Mouse (Mus musculus) embryonic facial prominence, embryonic 13.5 days (tissue): Measurements from ENCODE around the gene Col2a1. TPM values are rescaled to one million over a fixed set of nuclear protein-coding genes. Genes with fewer than 3 reads are reported as not detected.
A peak's percentile ranks its signal among the peaks of the same experiment; 100 is the strongest.

Experiments used
- ATAC-seq: fragments of 200-750 bp; cut with Nextera tagmentation; 2 replicates; pipeline ENCODE4 v1.8.0; 2017; ENCODE audit warnings: low read depth; ENCODE audit not compliant: insufficient number of reproducible peaks, insufficient read depth, low FRiP score, low TSS enrichment
- H3K27ac ChIP-seq: fragments of 300-500 bp; sonication (generic); 2 replicates; pipeline ENCODE4 v1.5.1; 2015; ENCODE audit warnings: moderate library complexity, mild to moderate bottlenecking, inconsistent platforms
- H3K27me3 ChIP-seq: fragments of 300-500 bp; sonication (generic); 2 replicates; pipeline ENCODE4 v1.6.1; 2015; ENCODE audit warnings: mild to moderate bottlenecking, inconsistent platforms
- H3K36me3 ChIP-seq: fragments of 300-500 bp; sonication (generic); 2 replicates; pipeline ENCODE4 v1.6.1; 2015; ENCODE audit warnings: mild to moderate bottlenecking, inconsistent platforms
- H3K4me1 ChIP-seq: fragments of 300-500 bp; sonication (generic); 2 replicates; pipeline ENCODE4 v1.6.1; 2015; ENCODE audit warnings: inconsistent platforms
- H3K4me2 ChIP-seq: fragments of 300-500 bp; sonication (generic); 2 replicates; pipeline ENCODE4 v1.6.1; 2015; ENCODE audit warnings: moderate library complexity, mild to moderate bottlenecking, inconsistent platforms
- H3K4me3 ChIP-seq: fragments of 300-500 bp; sonication (generic); 2 replicates; pipeline ENCODE4 v1.5.1; 2015; ENCODE audit warnings: mild to moderate bottlenecking, inconsistent platforms
- H3K9ac ChIP-seq: fragments of 300-500 bp; sonication (generic); 2 replicates; pipeline ENCODE4 v1.6.1; 2015; ENCODE audit warnings: mild to moderate bottlenecking, inconsistent platforms
- H3K9me3 ChIP-seq: fragments of 300-500 bp; sonication (generic); 2 replicates; pipeline ENCODE4 v1.6.1; 2016; ENCODE audit warnings: inconsistent platforms
- WGBS: fragments of 180-500 bp; shearing (Covaris S2); methylation state at CpG from one replicate; pipeline ENCODE4 v1.1.7; 2015; ENCODE audit warnings: mixed read lengths; 5-methylcytosine and 5-hydroxymethylcytosine counted together
- polyA plus RNA-seq: library from polyadenylated mRNA; unstranded; fragments of >200 nt; fragmentation: Nextera tagmentation; extraction: Ambion mirVana; gene quantifications from 2 replicates; pipeline ENCODE4 v1.2.1, GENCODE M21; 2015

Col2a1 gene
- polyA plus RNA-seq, 1 experiment from 2014 or later: 306 TPM

- H3K27me3 ChIP-seq: no peaks in the 10 kb centered on the region; the same call in 1 of the 2 replicates
- no peak overlapping the region for H3K4me3 ChIP-seq
- H3K36me3 ChIP-seq: no peaks in the 10 kb centered on the region
- H3K4me2 ChIP-seq: no peak overlapping the region
- WGBS: 50% methylated on average over 1 of the region's 1 CpGs
- H3K9ac ChIP-seq: no peak overlapping the region
- H3K27ac ChIP-seq: no peak overlapping the region
- ATAC-seq: no peak
- H3K9me3 ChIP-seq: no peaks in the 10 kb centered on the region
- peaks cover 23% of the 10 kb centered on the region for H3K4me1 ChIP-seq
These were observed 49.2 kb downstream of the Col2a1 start for GRCm38 (mm10) chr15:97955286-97955685.

DNA sequence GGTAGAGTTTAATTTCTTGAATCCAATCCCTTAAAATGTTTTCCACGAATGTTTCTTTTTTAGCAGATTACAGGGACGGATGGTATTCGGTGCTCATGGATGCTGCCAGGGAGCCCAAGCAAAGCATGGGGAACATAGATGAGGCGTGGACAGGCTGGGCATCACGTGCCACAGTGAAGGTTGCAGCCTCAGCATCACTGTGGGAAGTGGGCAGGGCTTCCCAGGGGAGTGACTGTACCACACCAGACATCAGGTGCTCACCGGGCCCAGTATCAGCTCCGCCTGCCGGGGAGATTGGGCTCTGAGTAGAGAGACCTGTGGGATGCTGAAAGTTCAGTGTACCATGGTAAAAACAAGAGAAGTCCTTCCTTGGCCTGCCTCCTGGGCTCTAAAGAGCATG lies 49.8 kb downstream of the Col2a1 start:
- no peaks in the 10 kb centered on the region; the same call in 1 of the 2 replicates for H3K27me3 ChIP-seq
- H3K4me3 ChIP-seq: no peak overlapping the region
- 77% methylated on average over 8 of the region's 8 CpGs for WGBS
- no peak overlapping the region for H3K9ac ChIP-seq
- no peaks in the 10 kb centered on the region for H3K9me3 ChIP-seq
- H3K4me1 ChIP-seq: peaks cover 24% of the 10 kb centered on the region
- H3K36me3 ChIP-seq: no peaks in the 10 kb centered on the region
- no peak overlapping the region for H3K4me2 ChIP-seq
- no peak overlapping the region for H3K27ac ChIP-seq
- no peak for ATAC-seq

- no peak for ATAC-seq
- 0 out of 2 replicates have a peak overlapping the region, but pooled peaks have one; percentile 44 for H3K9ac ChIP-seq
- H3K4me1 ChIP-seq: peaks cover 36% of the 10 kb centered on the region
- 69% methylated on average over 4 of the region's 4 CpGs for WGBS
- no peak overlapping the region; the same call in none of the 2 replicates for H3K4me2 ChIP-seq
- no peaks in the 10 kb centered on the region; the same call in 1 of the 2 replicates for H3K27me3 ChIP-seq
- H3K9me3 ChIP-seq: no peaks in the 10 kb centered on the region
- H3K36me3 ChIP-seq: no peaks in the 10 kb centered on the region
- H3K27ac ChIP-seq: no peak overlapping the region
- no peak overlapping the region for H3K4me3 ChIP-seq
These were observed 51.7 kb downstream of the Col2a1 start for GRCm38 (mm10) chr15:97952889-97953189.

DNA sequence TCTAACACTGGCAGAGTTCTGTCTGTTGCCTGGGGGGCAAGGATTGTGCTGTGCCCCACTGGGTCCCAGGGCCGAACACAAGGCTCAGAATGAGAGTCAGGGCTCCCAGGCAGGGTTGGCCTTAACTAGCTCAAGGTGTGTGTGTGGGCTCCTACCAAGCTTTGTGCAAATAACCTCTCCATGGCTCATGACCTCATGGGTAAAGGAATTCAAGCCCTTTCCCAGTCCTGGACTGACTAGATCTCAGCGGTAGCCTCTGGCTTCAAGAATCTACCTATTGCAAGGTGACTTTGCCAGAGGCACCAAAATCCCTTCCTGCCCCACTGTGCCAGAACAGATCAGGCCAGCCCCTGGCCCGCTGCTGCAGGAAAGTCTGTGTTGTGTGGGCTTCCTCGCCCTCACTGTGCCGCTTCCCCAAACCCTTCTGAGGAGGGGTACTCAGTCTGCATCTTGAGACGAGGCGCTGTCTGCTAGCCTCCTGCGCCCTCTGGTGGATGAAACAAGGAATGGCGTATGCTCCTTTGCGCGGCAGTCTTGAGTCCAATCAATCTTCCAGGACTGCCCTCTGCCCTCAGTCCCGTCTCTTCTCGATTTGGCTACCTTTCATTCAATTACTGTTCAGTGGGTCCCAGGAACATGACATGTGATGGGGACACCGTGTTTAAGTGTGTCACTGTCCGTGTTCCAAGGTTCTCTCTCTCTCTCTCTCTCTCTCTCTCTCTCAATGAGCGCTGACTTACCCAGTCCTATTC lies 52.2 kb downstream of the Col2a1 start:
- no peaks in the 10 kb centered on the region for H3K36me3 ChIP-seq
- peak overlapping the region; percentile 44; the same call in 1 of the 2 replicates for H3K9ac ChIP-seq
- 13% methylated on average over 16 of the region's 16 CpGs for WGBS
- H3K4me1 ChIP-seq: peaks cover 36% of the 10 kb centered on the region
- H3K9me3 ChIP-seq: no peaks in the 10 kb centered on the region
- H3K4me3 ChIP-seq: no peak overlapping the region
- ATAC-seq: no peak; the same call in 1 of the 2 replicates
- no peak overlapping the region for H3K27ac ChIP-seq
- peak overlapping the region; percentile 22 for H3K4me2 ChIP-seq
- no peaks in the 10 kb centered on the region; the same call in 1 of the 2 replicates for H3K27me3 ChIP-seq

DNA sequence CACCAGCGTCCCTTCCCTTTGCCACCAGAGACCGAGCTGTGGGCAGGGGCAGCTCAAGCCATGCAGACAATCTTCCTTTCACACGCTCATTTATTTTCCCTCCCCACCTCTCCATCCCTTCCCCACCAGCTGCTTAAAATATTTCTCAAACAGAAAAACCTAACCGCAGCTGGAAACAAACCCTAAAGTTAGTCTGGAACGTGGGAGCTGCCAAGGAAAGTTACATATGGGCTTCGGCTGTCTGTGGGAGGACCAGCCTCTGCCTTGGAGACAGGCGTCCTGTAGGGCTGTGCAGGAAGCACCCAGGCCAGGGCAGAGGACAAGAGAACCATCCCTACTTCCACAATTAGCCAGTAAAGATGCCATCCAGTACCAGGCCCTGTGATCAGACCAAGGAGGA lies 54.3 kb downstream of the Col2a1 start:
- H3K4me3 ChIP-seq: no peak overlapping the region
- H3K9me3 ChIP-seq: no peaks in the 10 kb centered on the region
- H3K4me2 ChIP-seq: no peak overlapping the region
- WGBS: 51% methylated on average over 7 of the region's 7 CpGs
- H3K27ac ChIP-seq: no peak overlapping the region
- H3K9ac ChIP-seq: no peak overlapping the region
- H3K4me1 ChIP-seq: peaks cover 25% of the 10 kb centered on the region
- H3K27me3 ChIP-seq: no peaks in the 10 kb centered on the region; the same call in 1 of the 2 replicates
- H3K36me3 ChIP-seq: no peaks in the 10 kb centered on the region
- ATAC-seq: no peak

- H3K4me3 ChIP-seq: no peak overlapping the region
- no peaks in the 10 kb centered on the region for H3K36me3 ChIP-seq
- H3K27me3 ChIP-seq: no peaks in the 10 kb centered on the region; the same call in 1 of the 2 replicates
- no peaks in the 10 kb centered on the region for H3K9me3 ChIP-seq
- ATAC-seq: no peak
- H3K27ac ChIP-seq: no peak overlapping the region
- no peak overlapping the region for H3K4me2 ChIP-seq
- 61% methylated on average over 3 of the region's 3 CpGs for WGBS
- H3K4me1 ChIP-seq: peaks cover 22% of the 10 kb centered on the region
- H3K9ac ChIP-seq: 0 out of 2 replicates have a peak overlapping the region, but pooled peaks have one; percentile 41
These were observed 54.8 kb downstream of the Col2a1 start for GRCm38 (mm10) chr15:97949706-97950105.

GRCm38 (mm10) chr15:97948720-97949119 lies 55.8 kb downstream of the Col2a1 start:
- Histone ChIP-seq H3K9ac (no peak overlapping the region), H3K27ac (no peak overlapping the region), H3K27me3 (no peaks in the 10 kb centered on the region), H3K4me2 (no peak overlapping the region), H3K9me3 (no peaks in the 10 kb centered on the region), H3K4me3 (no peak overlapping the region), H3K4me1 (peaks cover 22% of the 10 kb centered on the region), H3K36me3 (no peaks in the 10 kb centered on the region)
- WGBS: 34% methylated on average over 7 of the region's 7 CpGs
- ATAC-seq: no peak

DNA sequence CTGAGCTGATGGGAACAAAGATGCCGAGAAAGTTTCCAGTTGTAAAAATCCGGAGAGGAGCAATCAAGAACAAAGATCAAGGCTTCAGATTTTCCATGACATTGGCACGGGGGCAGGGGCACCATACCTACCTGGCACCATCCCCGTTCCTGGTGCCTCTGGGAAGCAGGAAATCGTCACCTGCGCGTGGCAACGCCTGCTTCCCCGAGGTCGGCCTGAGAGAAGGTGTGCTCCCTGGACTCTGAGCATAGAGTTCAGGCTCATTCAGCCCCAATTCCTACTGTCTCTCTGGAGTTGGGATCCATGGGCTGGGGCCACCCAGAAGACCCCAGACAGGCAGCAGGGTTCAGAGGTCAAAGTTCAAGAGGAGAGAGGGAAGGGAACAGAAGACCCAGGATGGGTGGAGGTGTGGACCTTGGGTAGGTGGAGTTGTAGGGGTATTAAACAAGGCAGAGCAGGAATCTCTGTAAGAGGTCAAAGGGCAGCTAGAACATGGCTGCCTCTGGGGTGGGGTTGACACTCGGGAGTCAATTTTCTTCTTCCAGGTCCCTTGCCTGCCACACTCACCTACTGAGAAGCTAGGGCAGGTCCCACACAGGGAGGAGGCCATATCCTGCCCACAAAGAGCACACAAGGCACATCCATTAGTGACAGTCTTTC lies 58.7 kb downstream of the Col2a1 start:
- Histone ChIP-seq H3K27ac (no peak overlapping the region), H3K4me3 (no peak overlapping the region), H3K4me2 (no peak overlapping the region), H3K9ac (no peak overlapping the region), H3K4me1 (peaks cover 16% of the 10 kb centered on the region), H3K27me3 (no peaks in the 10 kb centered on the region), H3K9me3 (no peaks in the 10 kb centered on the region), H3K36me3 (no peaks in the 10 kb centered on the region)
- WGBS: 83% methylated on average over 9 of the region's 11 CpGs
- peak; percentile 20; the same call in 1 of the 2 replicates for ATAC-seq

GRCm38 (mm10) chr15:97944919-97945574 lies 59.4 kb downstream of the Col2a1 start:
- H3K9me3 ChIP-seq: no peaks in the 10 kb centered on the region
- 77% methylated on average over 11 of the region's 11 CpGs for WGBS
- H3K36me3 ChIP-seq: no peaks in the 10 kb centered on the region
- H3K9ac ChIP-seq: no peak overlapping the region
- no peak overlapping the region for H3K27ac ChIP-seq
- no peak overlapping the region for H3K4me3 ChIP-seq
- no peak overlapping the region for H3K4me2 ChIP-seq
- H3K4me1 ChIP-seq: peaks cover 13% of the 10 kb centered on the region
- H3K27me3 ChIP-seq: no peaks in the 10 kb centered on the region
- ATAC-seq: no peak

DNA sequence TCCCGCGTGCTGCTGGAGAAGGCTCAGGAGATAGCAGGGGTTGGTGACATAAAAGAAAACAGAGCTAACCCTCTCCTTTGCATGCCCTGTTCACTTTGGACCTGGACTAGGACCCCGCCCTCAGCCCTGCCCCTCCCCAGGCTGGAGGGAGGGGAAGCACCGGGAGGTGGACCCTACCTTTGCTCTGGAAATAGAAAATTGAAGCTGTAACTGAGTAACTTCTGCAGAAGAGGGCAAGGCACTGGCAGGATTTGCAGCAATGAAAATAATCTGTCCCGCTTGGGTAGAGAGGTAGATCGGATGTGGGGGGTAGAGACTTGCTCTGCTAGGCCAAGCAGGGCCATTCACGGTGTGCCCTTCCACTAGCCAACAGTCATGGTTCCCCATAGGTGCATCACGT lies 61.1 kb downstream of the Col2a1 start:
- H3K36me3 ChIP-seq: no peaks in the 10 kb centered on the region
- no peak overlapping the region for H3K4me3 ChIP-seq
- H3K27me3 ChIP-seq: no peaks in the 10 kb centered on the region
- WGBS: 86% methylated on average over 8 of the region's 8 CpGs
- H3K9ac ChIP-seq: no peak overlapping the region
- H3K9me3 ChIP-seq: no peaks in the 10 kb centered on the region
- no peak overlapping the region for H3K27ac ChIP-seq
- H3K4me2 ChIP-seq: no peak overlapping the region
- peaks cover 5% of the 10 kb centered on the region for H3K4me1 ChIP-seq
- no peak for ATAC-seq

DNA sequence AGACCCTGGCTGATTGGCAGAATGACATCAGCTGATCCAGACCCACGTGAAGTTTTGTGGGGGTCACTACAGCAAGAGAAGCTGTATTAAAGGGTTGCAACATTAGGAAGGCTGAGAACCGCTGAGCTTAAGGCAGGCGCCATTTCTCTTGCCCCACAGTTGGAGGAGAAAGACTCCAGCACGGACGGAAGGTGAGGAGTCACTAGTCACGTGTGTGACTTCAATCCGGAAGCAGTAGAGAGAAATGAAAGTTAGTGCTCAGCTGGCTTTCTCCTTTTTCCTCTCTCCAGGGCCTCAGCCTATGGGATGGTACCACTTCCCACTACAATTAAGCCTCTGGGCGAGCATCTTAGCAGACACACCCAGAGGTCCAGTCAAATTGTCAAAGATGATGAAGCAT lies 62.0 kb downstream of the Col2a1 start:
- Histone ChIP-seq H3K9ac (no peak overlapping the region), H3K4me3 (no peak overlapping the region), H3K9me3 (no peaks in the 10 kb centered on the region), H3K27ac (no peak overlapping the region), H3K4me2 (no peak overlapping the region), H3K4me1 (peaks cover 6% of the 10 kb centered on the region), H3K27me3 (no peaks in the 10 kb centered on the region), H3K36me3 (no peaks in the 10 kb centered on the region)
- no peak for ATAC-seq
- WGBS: 84% methylated on average over 8 of the region's 8 CpGs
